Mouse (Mus musculus) ovary, postnatal 10 days (tissue): ENCODE measurements around the gene Htr1f.

ENCODE experiments used
- DNase-seq: peaks from one replicate; pipeline ENCODE4 v3.0.0; 2022; ENCODE audit warnings: low spot score

Gene Htr1f

DNA sequence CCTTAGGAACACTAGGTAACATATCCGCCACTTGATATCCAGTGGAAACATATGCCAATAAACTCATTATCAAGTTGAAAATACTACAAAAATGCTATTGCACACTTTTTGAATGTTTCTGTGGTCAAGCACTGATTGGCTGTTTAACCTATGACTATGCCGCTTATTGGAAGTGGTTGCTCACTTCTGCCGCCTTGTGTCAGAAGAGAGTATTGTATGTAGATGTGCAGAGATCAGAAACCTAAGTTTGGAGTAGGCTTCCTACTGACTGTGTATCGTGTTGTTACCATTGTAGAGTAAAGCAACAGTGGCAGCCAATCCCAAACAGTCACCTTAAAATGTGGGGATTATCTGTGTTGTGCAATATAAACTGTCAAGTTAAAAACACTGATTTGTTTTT lies 144.0 kb downstream of the Htr1f start:
- DNase-seq: no peak

DNA sequence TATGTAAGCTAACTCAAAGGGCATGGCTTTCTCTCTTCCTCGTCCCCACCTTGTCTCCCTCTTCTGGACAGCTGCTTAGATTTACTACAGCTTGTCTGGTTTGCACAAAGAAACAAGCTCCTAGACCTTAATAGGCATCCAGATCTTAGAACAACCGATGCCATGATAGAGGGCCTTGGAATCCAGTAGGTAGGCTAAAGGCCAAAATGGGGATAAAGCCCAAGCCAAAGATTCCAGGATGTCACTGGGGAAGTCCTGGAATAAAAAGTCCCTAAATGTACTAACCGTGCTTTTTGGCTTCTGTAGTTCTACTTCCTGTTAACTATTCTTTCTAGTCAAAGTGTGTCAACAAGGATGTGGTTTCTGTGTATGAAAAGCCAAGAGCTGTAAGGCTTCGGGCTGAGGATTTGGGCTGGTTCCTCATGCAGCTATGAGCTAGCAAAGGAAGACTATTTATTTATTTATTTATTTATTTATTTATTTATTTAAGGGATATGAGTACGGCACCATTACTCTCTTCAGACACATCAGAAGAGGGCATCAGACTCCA lies 163.9 kb downstream of the Htr1f start:
- no peak for DNase-seq

DNA sequence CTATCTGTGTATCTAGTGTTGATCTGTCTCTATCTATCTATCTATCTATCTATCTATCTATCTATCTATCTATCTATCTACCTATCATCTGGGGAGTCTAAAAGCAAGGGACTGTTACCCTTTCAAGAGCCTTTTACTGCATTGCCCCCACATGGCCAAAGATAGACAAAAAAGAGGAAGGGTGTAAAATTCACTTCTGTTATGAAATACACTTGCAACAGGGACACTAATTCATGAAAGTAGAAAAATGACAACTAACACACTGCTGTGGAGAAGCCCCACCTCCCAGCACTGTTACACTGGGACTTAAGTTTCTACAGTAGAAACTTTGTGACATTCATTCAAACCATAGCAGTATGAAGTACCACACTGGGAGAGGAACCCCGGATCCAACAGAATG lies 170.9 kb downstream of the Htr1f start:
- DNase-seq: no peak

DNA sequence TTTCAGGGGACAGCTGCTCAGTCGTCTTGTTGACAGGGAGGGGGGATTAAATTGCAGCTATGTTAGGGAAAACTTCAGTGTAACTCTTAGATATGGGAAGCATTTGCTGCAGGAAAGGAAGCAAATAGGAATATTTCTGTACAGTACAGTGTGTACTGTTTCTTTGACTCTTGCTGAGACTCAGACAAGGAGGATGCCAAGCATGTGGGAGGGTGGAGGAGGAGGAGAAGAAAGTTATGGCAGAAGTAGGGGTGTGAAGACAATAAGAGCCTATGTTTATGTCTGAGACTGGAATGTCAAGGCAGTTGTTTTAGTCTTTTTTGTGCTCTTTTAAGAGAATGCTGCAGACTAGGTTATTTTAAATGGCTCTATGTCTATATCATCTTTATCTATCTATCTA lies 171.6 kb downstream of the Htr1f start:
- DNase-seq: no peak

DNA sequence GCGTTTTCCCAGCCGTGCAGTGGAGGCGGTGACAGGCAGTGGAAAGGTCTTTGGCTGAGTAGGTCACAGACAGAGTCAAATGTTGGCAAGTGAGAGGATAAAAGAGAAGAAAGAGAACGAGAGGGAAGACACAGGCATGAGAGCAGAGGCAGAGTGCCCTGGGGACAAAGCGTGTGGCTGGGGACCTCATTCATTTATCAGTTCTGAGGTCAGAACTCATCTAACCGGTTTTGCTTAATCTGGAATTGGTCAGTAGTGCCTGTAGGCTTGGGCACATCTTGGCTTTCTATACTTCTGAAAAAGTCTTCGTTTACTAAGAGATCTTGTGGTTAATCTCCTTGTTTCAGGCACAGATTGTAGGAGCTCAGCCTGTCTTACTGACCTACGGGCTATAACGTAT lies 182.2 kb downstream of the Htr1f start:
- DNase-seq: no peak

GRCm38 (mm10) chr16:64908747-64909146 lies 196.9 kb downstream of the Htr1f start:
- no peak for DNase-seq

DNA sequence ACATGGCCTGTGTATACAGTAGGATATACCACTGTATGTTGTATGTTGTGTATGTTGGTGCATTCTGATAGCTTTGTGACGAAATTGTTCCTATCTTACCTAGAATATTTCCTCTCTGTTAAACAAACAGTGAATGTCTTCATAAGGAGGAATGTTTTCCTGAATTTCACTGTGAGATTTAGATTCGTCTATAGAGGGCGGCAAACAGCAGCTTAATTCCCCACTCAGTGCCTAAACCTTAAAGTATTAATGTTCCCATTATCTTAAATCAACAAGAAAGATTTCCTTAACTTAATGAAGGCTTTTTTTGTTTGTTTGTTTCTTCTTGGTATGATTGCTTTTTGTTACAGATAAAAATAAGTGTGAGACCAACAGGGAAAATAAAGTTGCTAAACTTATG lies 198.5 kb downstream of the Htr1f start:
- no peak for DNase-seq

- no peak for DNase-seq
Observed at GRCm38 (mm10) chr16:64903328-64903727, 202.3 kb downstream of the Htr1f start.

DNA sequence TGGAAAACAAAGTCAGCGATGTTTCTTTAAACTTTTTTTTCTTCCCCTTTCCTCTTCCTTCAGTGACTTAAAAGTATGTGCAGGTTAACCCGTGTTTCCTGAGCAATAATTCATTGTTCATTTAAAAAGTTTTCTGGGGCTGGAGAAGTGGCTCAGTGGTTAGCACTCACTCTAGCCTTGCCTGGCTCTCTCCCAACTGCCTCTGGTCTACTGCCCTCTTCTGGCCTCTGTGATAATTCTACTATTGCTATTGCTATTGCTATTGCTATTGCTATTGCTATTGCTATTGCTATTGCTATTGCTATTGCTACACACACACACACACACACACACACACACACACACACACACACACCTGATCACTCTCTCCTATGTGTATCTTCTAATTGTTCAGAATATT lies 206.6 kb downstream of the Htr1f start:
- DNase-seq: no peak

GRCm38 (mm10) chr16:64889496-64889895 lies 216.2 kb downstream of the Htr1f start:
- no peak for DNase-seq

DNA sequence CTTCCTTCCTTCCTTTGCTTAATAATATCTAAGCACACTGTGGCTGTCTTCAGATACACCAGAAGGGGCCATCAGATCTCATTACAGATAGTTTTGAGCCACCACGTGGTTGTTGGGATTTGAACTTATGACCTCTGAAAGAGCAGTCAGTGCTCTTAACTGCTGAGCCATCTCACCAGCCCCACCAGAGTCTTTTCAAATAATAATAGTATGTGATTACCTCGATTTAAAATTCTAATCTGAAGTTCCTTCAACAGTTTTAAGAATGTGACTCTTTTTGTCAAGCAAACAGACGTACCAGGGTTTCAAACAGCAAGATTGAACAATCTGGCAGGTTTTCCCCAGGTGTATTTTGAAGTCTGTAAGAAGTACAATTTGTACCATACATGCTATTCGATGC lies 220.1 kb downstream of the Htr1f start:
- no peak for DNase-seq

- no peak for DNase-seq
Observed at GRCm38 (mm10) chr16:64885142-64885541, 220.5 kb downstream of the Htr1f start.

DNA sequence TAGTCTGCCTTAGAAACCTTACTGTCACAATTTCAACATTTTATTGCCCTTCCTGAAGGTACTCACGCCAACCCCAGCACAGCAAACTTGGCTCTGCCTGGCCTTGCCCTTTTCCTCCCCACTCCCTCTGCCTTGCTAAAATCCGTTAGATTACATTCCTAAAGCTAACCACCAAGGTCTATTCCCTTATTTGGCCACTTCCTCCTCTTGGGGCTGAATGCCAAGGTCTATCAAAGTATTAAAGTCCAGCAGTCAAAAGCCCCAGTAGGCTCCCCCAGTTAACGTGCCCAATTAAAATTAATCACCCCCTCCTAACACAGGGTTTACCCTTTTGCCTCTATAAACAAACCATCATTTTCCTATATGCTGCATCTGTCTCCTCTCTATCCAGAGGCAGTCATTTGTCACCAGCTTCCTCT lies 221.2 kb downstream of the Htr1f start:
- no peak for DNase-seq

- no peak for DNase-seq
Observed at GRCm38 (mm10) chr16:64883896-64884295, 221.8 kb downstream of the Htr1f start.

GRCm38 (mm10) chr16:64881442-64881841 lies 224.2 kb downstream of the Htr1f start:
- no peak for DNase-seq

DNA sequence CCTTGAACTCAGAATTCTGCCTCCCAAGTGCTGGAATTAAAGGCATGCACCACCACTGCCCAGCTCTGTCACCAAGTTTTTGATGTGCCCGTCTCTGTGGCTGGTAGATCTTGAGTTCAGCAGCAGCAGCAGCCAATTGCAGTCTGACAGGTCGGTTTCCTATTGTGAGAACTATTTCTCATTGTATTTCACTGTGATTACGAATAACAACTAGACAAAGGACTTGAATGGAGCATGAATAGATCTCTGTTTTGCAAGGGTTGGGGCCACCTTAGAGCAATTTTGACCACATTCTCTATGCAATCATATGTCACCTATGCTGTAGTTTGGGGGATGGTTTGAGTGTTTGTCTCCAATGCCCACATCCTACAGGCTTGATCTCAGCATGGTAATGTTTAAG lies 224.7 kb downstream of the Htr1f start:
- DNase-seq: no peak

- DNase-seq: no peak
Observed at GRCm38 (mm10) chr16:64879735-64880134, 225.9 kb downstream of the Htr1f start.

GRCm38 (mm10) chr16:64878611-64879132 lies 227.0 kb downstream of the Htr1f start:
- DNase-seq: no peak

DNA sequence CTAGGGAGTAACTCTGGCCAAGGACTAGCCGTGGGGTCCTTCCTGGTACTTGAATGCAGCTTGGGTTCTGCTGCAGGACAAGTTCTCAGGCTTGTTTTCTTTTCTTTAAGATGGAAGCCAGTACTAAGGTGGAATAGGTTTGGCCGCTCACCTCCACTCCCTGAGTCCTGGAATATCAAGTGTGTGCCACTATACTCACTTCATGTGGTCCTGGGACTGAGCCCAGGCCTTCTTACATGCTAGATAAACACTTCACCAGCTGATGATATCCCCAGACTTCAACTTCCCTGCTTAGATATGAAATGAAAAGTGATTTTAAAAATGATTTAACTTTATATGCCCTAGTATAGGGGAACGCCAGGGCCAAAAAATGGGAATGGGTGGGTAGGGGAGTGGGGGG lies 228.3 kb downstream of the Htr1f start:
- DNase-seq: no peak

GRCm38 (mm10) chr16:64876631-64877265 lies 228.9 kb downstream of the Htr1f start:
- DNase-seq: no peak

- no peak for DNase-seq
Observed at GRCm38 (mm10) chr16:64875822-64876221, 229.8 kb downstream of the Htr1f start.

DNA sequence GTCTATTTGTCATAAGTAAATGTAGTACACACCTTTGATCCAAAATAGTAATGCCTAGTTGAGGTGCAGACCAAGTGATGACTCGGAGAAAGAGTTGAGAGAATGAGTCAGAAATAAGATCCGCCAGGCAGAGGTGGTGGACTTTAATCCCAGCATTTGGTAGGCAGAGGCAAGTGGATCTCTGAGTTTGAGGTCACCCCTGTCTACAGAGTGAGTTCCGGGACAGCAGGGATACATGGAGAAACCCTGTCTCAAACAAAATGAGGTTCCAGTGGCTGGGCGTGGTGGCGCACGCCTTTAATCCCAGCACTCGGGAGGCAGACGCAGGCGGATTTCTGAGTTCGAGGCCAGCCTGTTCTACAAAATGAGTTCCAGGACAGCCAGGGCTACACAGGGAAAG lies 230.3 kb downstream of the Htr1f start:
- DNase-seq: no peak
